Mouse (Mus musculus) urinary bladder, postnatal 36 days (tissue): ENCODE data around the gene Dnmt1.

Experiments
- DNase-seq, 2 experiments: peaks; one replicate each; pipeline ENCODE4 v3.0.0; 2022; ENCODE audit warnings: low spot score in 2 of 2, mixed read lengths in 1 of 2

The Dnmt1 gene

GRCm38 (mm10) chr9:20976961-20977689 lies 17.4 kb upstream of the Dnmt1 start:
- no peak for DNase-seq

GRCm38 (mm10) chr9:20976216-20976960 lies 16.7 kb upstream of the Dnmt1 start, which contains the start of gene S1pr2:
Gene S1pr2 (minus strand): TSS chr9:20976781.
- peak; percentile 72 to 77 for DNase-seq

- peak in 1 of 2 experiments; percentile 37 for DNase-seq
These were observed 15.9 kb upstream of the Dnmt1 start for GRCm38 (mm10) chr9:20975431-20976215.

- DNase-seq = no peak
These were observed 14.0 kb upstream of the Dnmt1 start for GRCm38 (mm10) chr9:20973682-20974075.

- no peak for DNase-seq
These were observed 13.5 kb upstream of the Dnmt1 start for GRCm38 (mm10) chr9:20973001-20973681.

- DNase-seq = peak; percentile 45 to 68
These were observed 12.7 kb upstream of the Dnmt1 start for GRCm38 (mm10) chr9:20972141-20972992.

- no peak for DNase-seq
These were observed 12.1 kb upstream of the Dnmt1 start for GRCm38 (mm10) chr9:20971751-20972140.

GRCm38 (mm10) chr9:20966747-20967146 lies 7.1 kb upstream of the Dnmt1 start:
- DNase-seq = no peak

- DNase-seq = no peak
These were observed 6.3 kb upstream of the Dnmt1 start for GRCm38 (mm10) chr9:20966008-20966407.

- no peak for DNase-seq
These were observed 5.9 kb upstream of the Dnmt1 start for GRCm38 (mm10) chr9:20965606-20966005.

GRCm38 (mm10) chr9:20961557-20961956 lies 1.9 kb upstream of the Dnmt1 start:
- DNase-seq = no peak

- no peak for DNase-seq
These were observed 2.7 kb downstream of the Dnmt1 start for GRCm38 (mm10) chr9:20956989-20957388.

- peak; percentile 89 to 95 for DNase-seq
These were observed 7.0 kb downstream of the Dnmt1 start for GRCm38 (mm10) chr9:20952520-20953227.

- DNase-seq = peak in 1 of 2 experiments; percentile 32
These were observed 7.6 kb downstream of the Dnmt1 start for GRCm38 (mm10) chr9:20951966-20952519.

- no peak for DNase-seq
These were observed 8.2 kb downstream of the Dnmt1 start for GRCm38 (mm10) chr9:20951441-20951840.

- DNase-seq = no peak
These were observed 9.3 kb downstream of the Dnmt1 start for GRCm38 (mm10) chr9:20950419-20950818.

- no peak for DNase-seq
These were observed 13.4 kb downstream of the Dnmt1 start for GRCm38 (mm10) chr9:20946066-20946880.

- DNase-seq = no peak
These were observed 14.9 kb downstream of the Dnmt1 start for GRCm38 (mm10) chr9:20944697-20945370.
